Mouse (Mus musculus): ENCODE measurements around the gene Gale. TPM values are rescaled to one million over a fixed set of nuclear protein-coding genes. Genes with fewer than 3 reads are reported as not detected.

Gene Gale
- polyA plus RNA-seq, 1 experiment from 2014 or later, result 166 TPM

DNA sequence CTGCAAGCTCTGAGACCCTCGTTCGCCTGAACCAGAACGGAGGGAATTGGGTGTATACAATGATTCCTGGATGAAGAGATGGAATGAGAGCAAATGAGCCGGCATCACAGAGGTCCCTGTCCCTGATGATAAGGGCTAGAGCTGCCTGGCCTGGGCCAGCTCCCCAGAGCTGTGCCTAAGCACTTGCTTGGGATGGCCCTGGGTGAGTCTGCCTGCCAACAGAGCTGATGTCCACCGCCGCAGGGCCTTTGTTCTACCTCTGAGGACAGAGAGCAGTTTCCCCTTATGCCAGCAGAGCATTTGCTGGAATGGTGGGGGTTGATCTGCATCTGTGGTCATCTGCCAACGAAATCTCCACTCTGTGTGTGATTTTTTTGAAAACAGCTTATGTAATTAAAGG is 1.3 kb upstream of the Gale start:
- Histone ChIP-seq H3K27ac (replicated peaks) (no peak overlapping the region), H3K36me3 (ENCODE audit: control insufficient read depth, insufficient read depth, low read length) (peaks cover 13% of the 10 kb centered on the region), H3K9me3 (ENCODE audit: control insufficient read depth, low read length) (no peaks in the 10 kb centered on the region), H3K4me2 (replicated peaks; ENCODE audit: low read depth) (no peak overlapping the region), H3K9ac (ENCODE audit: low read length) (no peak overlapping the region), H3K27me3 (ENCODE audit: control insufficient read depth, insufficient read depth, low read length) (no peaks in the 10 kb centered on the region), H3K4me1 (replicated peaks; ENCODE audit: control insufficient read depth, insufficient read depth) (no peaks in the 10 kb centered on the region), H3K4me3 (ENCODE audit: low read depth, low read length) (no peak overlapping the region)
- DNase-seq (ENCODE audit: low spot score) (no peak), ATAC-seq (ENCODE audit: low FRiP score, low TSS enrichment) (no peak)
- whole genome bisulfite sequencing, result 84% methylated on average over 7 of the region's 7 CpGs
- TF ChIP-seq EP300 (optimal IDR thresholded peaks at IDR 0.05) (no peak), CTCF (IDR thresholded peaks at IDR 0.05; ENCODE audit: low read depth) (no peak)

DNA sequence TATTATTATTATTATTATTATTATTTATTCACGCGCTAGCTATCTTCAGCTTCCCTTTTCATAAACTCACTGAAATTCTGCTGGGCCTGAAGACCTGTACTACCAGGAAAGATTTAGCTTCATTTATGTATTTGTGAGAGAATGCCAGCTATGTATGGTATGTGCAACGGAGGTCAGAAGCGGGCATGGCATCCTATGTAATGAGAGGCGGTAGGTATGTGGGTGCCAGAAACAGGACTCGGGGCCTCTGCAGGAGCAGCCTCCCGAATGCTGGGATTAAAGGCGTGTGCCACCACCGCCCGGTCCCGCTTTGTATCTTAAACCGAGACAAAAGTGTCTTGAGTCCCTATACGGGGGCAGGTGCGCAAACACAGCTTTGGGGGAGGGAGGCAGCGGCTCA is 581 bp upstream of the Gale start:
- H3K9me3 ChIP-seq (ENCODE audit: control insufficient read depth, low read length), result no peaks in the 10 kb centered on the region
- H3K36me3 ChIP-seq (ENCODE audit: control insufficient read depth, insufficient read depth, low read length), result peaks cover 18% of the 10 kb centered on the region
- H3K27ac ChIP-seq (replicated peaks), result peak overlapping the region; percentile 95
- H3K9ac ChIP-seq (ENCODE audit: low read length), result peak overlapping the region; percentile 76
- no peaks in the 10 kb centered on the region for H3K27me3 ChIP-seq (ENCODE audit: control insufficient read depth, insufficient read depth, low read length)
- DNase-seq (ENCODE audit: low spot score), result no peak
- peak overlapping the region; percentile 78 for H3K4me3 ChIP-seq (ENCODE audit: low read depth, low read length)
- no peaks in the 10 kb centered on the region for H3K4me1 ChIP-seq (replicated peaks; ENCODE audit: control insufficient read depth, insufficient read depth)
- H3K4me2 ChIP-seq (replicated peaks; ENCODE audit: low read depth), result peak overlapping the region; percentile 89
- WGBS, result 5% methylated on average over 15 of the region's 15 CpGs
- no peak for TF ChIP-seq CTCF (IDR thresholded peaks at IDR 0.05; ENCODE audit: low read depth)
- no peak for TF ChIP-seq EP300 (optimal IDR thresholded peaks at IDR 0.05)
- ATAC-seq (ENCODE audit: low FRiP score, low TSS enrichment), result no peak

DNA sequence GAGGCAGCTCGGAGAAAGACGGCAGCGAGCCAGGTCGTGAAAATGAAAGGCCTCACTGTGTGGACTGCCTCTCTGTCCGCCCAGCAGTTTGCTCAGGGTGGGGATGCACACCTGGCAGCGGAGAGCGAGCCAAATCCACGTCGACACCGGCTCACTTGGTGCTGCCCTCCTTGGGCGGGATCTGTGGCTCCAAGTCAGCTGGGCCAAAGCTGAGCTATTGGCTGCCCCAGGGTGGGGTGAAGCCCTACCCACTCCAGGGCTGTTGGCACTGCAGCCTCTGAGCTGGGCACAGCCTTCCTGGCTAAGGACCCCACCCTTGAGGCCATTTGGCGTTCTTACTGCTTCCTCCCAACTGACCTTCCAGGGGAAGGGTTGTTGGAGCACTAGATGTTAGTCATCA is 899 bp downstream of the Gale start:
- Histone ChIP-seq H3K9ac (ENCODE audit: low read length) (peak overlapping the region; percentile 82), H3K27me3 (ENCODE audit: control insufficient read depth, insufficient read depth, low read length) (no peaks in the 10 kb centered on the region), H3K4me2 (replicated peaks; ENCODE audit: low read depth) (peak overlapping the region; percentile 89), H3K4me3 (ENCODE audit: low read depth, low read length) (peak overlapping the region; percentile 78), H3K9me3 (ENCODE audit: control insufficient read depth, low read length) (no peaks in the 10 kb centered on the region), H3K4me1 (replicated peaks; ENCODE audit: control insufficient read depth, insufficient read depth) (no peaks in the 10 kb centered on the region), H3K27ac (replicated peaks) (peak overlapping the region; percentile 95), H3K36me3 (ENCODE audit: control insufficient read depth, insufficient read depth, low read length) (peaks cover 25% of the 10 kb centered on the region)
- TF ChIP-seq CTCF (IDR thresholded peaks at IDR 0.05; ENCODE audit: low read depth) (peak; percentile 45), EP300 (optimal IDR thresholded peaks at IDR 0.05) (no peak)
- DNase-seq (ENCODE audit: low spot score), result peak; percentile 96
- 2% methylated on average over 12 of the region's 12 CpGs for WGBS
- peak; percentile 89 for ATAC-seq (ENCODE audit: low FRiP score, low TSS enrichment)

- H3K4me1 ChIP-seq (replicated peaks; ENCODE audit: control insufficient read depth, insufficient read depth), result no peaks in the 10 kb centered on the region
- 69% methylated on average over 9 of the region's 9 CpGs for WGBS
- TF ChIP-seq CTCF (IDR thresholded peaks at IDR 0.05; ENCODE audit: low read depth) (no peak), EP300 (optimal IDR thresholded peaks at IDR 0.05) (no peak)
- H3K27me3 ChIP-seq (ENCODE audit: control insufficient read depth, insufficient read depth, low read length), result no peaks in the 10 kb centered on the region
- H3K9me3 ChIP-seq (ENCODE audit: control insufficient read depth, low read length), result no peaks in the 10 kb centered on the region
- DNase-seq (ENCODE audit: low spot score), result no peak
- ATAC-seq (ENCODE audit: low FRiP score, low TSS enrichment), result no peak
- H3K36me3 ChIP-seq (ENCODE audit: control insufficient read depth, insufficient read depth, low read length), result peaks cover 22% of the 10 kb centered on the region
- peak overlapping the region; percentile 79 for H3K27ac ChIP-seq (replicated peaks)
- H3K9ac ChIP-seq (ENCODE audit: low read length), result no peak overlapping the region
- H3K4me3 ChIP-seq (ENCODE audit: low read depth, low read length), result no peak overlapping the region
- peak overlapping the region; percentile 89; the same call in 1 of the 2 replicates for H3K4me2 ChIP-seq (replicated peaks; ENCODE audit: low read depth)
Measured at GRCm38 (mm10) chr4:135965113-135965512, 1.6 kb downstream of the Gale start.

- ATAC-seq (ENCODE audit: low FRiP score, low TSS enrichment) (no peak), DNase-seq (ENCODE audit: low spot score) (no peak)
- no peaks in the 10 kb centered on the region for H3K4me1 ChIP-seq (replicated peaks; ENCODE audit: control insufficient read depth, insufficient read depth)
- no peak overlapping the region for H3K4me3 ChIP-seq (ENCODE audit: low read depth, low read length)
- TF ChIP-seq CTCF (IDR thresholded peaks at IDR 0.05; ENCODE audit: low read depth), result no peak
- H3K27me3 ChIP-seq (ENCODE audit: control insufficient read depth, insufficient read depth, low read length), result no peaks in the 10 kb centered on the region
- H3K27ac ChIP-seq (replicated peaks), result no peak overlapping the region
- peaks cover 21% of the 10 kb centered on the region for H3K36me3 ChIP-seq (ENCODE audit: control insufficient read depth, insufficient read depth, low read length)
- no peak overlapping the region for H3K4me2 ChIP-seq (replicated peaks; ENCODE audit: low read depth)
- no peak overlapping the region for H3K9ac ChIP-seq (ENCODE audit: low read length)
- WGBS, result 86% methylated on average over 16 of the region's 16 CpGs
- no peaks in the 10 kb centered on the region for H3K9me3 ChIP-seq (ENCODE audit: control insufficient read depth, low read length)
Measured at GRCm38 (mm10) chr4:135966283-135966682, 2.8 kb downstream of the Gale start.

- H3K36me3 ChIP-seq (ENCODE audit: control insufficient read depth, insufficient read depth, low read length), result peaks cover 21% of the 10 kb centered on the region
- peaks cover 4% of the 10 kb centered on the region; the same call in 1 of the 2 replicates for H3K4me1 ChIP-seq (replicated peaks; ENCODE audit: control insufficient read depth, insufficient read depth)
- H3K27me3 ChIP-seq (ENCODE audit: control insufficient read depth, insufficient read depth, low read length), result no peaks in the 10 kb centered on the region
- no peak overlapping the region for H3K4me2 ChIP-seq (replicated peaks; ENCODE audit: low read depth)
- 83% methylated on average over 18 of the region's 18 CpGs for WGBS
- no peaks in the 10 kb centered on the region for H3K9me3 ChIP-seq (ENCODE audit: control insufficient read depth, low read length)
- ATAC-seq (ENCODE audit: low FRiP score, low TSS enrichment) (no peak), DNase-seq (ENCODE audit: low spot score) (no peak)
- H3K27ac ChIP-seq (replicated peaks), result no peak overlapping the region
- TF ChIP-seq EP300 (optimal IDR thresholded peaks at IDR 0.05), result no peak
- TF ChIP-seq CTCF (IDR thresholded peaks at IDR 0.05; ENCODE audit: low read depth), result no peak
- no peak overlapping the region for H3K4me3 ChIP-seq (ENCODE audit: low read depth, low read length)
- H3K9ac ChIP-seq (ENCODE audit: low read length), result no peak overlapping the region
Measured at GRCm38 (mm10) chr4:135967086-135967760, 3.7 kb downstream of the Gale start.
